Mouse (Mus musculus) right cerebral cortex, postnatal 25 days (tissue): Measurements from ENCODE around the gene Rnf17.
A peak's percentile ranks its signal among the peaks of the same experiment; 100 is the strongest.

Source experiments
- DNase-seq: peaks from one replicate; pipeline ENCODE4 v3.0.0; 2022

The Rnf17 gene

DNA sequence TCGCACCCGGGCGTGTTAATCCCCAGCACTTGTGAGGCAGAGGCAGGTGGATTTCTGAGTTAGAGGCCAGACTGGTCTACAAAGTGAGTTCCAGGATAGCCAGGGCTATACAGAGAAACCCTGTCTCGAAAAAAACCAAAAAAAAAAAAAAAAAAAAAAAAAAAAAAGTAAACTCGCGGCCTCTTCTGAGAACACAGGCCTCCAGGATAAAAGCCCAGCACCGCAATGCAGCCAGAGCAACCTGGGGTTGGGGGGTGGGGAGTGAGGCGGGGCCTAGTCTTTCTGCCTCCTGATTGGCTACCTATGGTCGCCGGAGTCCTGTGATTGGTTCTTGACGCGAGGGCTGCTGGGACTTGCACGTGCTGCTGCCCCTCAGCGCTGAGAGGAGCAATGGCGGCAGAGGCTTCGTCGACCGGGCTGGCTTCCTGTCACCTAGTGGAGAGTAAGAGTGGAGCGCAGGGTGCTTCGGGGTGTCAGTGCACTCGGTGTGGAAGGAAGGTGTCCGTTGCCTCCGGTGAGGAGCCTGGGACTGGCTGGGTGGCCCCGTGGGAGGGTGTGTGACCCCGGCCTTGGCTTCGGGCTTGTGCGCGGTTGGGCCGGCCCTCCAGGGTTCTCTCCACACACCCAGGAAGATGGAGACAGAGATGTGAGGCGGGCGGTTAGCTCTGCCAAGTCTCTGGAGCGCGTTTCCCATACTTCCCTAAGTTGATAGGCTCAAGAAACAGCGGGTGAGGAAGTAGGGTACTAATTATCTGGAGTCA is at the start of gene Rnf17:
TSS of gene Rnf17 (plus strand) at position 271 of the 761 bp plus-strand sequence.
- no peak for DNase-seq

DNA sequence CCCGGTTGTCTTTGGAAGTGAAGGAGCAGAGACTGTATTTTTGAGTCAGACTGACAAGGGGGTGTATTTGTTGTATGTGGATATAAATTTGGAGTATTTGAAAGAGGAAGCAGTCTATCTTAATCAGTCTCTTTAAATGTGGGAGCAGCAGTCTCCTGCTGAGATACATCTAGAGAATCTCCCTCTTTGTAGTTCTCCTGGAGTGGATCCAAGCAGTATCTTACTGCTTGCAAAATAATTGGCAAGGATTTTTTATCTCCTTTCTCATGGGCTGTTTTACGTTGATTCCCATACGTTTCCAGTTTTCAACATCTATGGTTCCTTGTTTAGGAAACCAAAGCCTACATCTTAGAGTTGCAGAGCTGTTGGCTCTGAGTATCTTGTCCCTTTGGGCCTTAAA is 47.6 kb upstream of the Rnf17 start:
- DNase-seq = no peak

DNA sequence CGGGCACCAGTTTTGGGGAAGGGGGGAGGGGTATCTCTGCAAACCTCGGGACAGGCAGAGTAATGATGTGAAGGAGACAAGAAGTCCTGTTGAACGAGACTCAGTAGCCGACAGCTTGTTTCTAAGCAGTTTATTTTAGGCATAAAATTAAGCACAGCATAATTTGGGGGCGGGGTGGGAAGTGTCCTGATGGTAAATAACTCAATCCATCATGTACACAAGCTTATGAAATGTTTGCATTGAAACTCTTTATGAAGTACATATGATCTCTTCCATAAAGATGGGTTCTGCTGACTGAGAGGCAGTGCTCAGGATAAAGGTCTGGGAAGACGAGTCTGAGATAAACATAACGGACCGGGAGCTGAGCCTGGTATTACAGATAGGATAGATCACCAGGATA is 47.0 kb upstream of the Rnf17 start:
- DNase-seq = no peak

DNA sequence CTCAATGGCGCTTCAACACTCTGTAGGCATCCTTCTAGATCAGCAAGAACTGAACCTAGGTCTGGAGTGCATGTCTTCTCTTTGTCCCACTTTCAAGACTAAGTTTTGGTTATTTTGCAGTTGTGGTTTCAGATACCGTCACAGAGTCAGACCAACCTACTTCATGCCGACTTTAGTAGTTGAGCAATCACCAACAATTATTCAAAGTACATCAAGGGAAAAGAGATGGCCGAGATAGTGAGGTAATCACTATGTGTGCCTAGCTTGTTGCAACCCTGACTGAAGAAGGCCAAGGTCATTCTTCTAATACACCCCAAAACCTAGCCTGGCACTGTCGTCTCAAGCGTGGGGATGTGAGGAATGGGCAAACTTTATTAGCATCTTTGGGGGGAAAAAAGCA is 46.2 kb upstream of the Rnf17 start:
- DNase-seq = no peak

DNA sequence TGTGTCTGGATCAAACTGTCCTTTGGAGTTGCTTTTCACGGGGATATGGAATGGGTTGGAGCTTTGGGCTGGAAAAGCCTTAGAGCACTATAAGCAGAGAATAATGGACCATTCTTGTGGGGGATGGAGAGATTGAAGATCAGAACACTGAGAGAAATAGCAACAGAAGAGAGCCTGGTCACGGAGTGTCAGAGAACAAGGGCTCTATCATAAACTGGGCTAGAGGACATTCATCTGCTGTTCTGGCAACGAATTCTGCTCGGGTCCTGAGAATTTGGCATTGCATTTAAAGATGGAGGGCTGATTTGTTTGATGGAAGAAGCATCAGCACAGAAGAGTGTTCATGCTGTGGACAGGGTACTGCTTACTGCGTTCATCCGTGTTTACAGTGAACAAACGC is 44.0 kb upstream of the Rnf17 start:
- DNase-seq = no peak

DNA sequence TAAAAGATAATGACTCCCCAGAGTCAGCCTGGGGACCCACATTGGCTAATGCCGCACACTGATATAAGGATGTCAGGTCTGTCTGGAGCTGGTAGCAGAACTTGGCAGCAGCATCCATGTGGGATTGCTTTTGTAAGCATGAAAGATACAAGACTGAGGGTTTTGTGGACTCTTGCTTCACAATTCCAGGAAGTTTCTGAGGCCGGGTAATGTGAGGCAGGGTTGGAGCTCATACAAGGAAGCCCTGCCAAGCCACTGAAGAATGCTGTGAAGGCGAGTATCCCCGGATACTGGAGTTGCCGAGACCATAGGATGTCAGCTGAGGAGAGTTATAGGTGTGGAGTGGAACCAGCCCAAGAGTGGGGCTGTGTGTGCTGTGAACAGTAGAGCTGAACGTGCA is 43.2 kb upstream of the Rnf17 start:
- DNase-seq = no peak

DNA sequence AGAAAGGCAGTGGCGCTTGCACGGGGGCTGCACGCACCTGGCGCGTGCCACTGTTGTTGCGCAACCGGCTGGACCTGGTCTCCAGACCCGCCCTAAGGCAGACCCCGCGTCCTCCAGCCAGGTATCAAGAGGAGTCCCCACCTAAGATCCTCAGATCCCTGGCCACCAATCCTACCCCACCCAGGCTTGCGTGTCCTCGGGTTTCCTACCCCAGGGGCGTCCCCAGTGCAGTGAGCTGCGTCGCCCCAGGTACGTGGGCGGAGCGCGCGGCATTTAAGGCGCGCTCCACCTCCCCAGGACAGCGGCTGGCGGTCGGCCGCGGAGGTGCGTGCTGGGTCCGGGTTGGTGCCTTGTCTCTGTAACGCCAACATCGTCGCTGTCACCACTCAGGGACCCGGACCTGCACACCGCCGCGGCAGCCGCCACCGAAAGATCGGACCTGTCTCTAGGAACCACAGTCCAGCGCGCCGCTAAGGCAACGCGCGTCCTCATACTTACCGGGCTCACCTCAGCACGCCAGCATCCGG is 37.6 kb upstream of the Rnf17 start, which contains the start of gene Atp12a:
TSS of gene Atp12a (plus strand) at position 358 of the 527 bp plus-strand sequence.
- DNase-seq = peak; percentile 6

DNA sequence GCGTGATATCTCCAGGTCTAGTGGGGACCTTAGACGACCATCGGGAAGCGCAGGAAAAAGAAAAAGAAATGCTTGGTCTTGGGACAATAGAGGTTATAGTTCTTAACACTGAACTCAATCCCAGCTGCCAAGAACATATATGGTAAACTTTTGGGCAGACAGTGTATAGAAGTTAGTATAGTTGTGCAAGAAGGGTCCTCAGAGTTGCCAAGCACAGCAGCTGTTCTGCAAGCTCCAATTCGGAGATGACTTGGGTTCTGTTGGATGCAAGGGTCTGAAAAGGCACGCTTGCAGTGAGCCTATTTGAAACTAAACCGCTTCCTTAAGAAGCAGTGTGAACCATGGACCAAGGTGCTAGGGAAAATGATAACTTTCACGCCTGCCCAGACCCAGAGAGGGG is 37.1 kb upstream of the Rnf17 start:
- no peak for DNase-seq

DNA sequence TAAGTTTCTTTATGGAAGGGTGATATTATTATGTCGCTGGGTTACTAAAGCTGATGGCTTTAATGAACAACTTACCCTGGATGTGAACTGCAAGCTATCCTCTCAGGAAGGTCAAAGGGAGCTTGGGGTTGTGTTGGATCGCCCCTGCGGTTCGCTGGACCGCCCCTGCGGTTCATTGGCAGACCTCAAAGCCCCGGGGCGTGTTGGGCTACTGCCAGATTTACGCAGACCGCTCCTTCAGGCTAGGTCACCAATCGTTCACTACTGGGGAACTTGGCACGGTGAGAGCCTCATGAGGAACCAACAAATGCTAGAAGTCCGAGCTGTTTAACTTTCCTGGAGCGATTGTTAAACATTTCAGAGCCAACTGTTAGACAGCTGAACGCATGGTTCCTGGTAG is 35.7 kb upstream of the Rnf17 start:
- no peak for DNase-seq

DNA sequence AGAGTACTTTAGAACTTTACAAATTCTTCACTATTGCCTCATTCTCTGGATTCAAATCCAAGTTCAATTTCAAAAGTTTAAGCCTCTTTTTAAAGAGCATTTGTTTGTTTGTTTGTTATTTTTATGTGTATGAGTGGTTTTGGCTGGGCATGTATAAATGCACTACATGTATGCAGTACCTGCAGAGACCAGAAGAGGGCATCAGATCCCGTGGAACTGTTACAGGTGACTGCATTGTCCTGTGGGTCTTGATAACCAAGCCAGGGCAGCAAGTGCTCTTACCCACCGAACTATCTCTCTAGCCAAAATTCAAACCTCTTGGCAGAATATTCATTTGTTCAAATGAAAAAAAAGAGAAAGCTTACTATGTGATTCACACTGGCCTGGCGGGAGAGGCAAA is 33.5 kb upstream of the Rnf17 start:
- DNase-seq = no peak

DNA sequence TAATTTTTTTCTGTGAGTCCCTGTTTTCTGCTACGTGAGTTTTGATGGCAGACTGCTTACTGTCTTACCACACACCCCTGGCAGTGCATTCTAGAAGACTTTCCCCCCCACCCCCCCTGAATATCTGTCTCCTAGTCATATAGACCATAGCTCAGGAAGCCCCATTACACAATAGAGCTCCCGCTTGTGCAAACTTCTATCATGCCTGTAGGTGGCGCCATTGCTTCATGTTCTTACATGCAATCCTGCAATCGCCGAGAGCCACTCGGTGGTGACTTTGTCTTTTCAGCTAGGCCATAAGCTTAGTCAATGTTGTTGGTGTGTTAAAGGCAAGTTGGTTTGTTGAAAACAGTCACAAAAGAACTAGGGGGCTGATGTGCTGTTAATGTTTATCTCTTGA is 26.6 kb upstream of the Rnf17 start:
- DNase-seq = peak; percentile 52

DNA sequence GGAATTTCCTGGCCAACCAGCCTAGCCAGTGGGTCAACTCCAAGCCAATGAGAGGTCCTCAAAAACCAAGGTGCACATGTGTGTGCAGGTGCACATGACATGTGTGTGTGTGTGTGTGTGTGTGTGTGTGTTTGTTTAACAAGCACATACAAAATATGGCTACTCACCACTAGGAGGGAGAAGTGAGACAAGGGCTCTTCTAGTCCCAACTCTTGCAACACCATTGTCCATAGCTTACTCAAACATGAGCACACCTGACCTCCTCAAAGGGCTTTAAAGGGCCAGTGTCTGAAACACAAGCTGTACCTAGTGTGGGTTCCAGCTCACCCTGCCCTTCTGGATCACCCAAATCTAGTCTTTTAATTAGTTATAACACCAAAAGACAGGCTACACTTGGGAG is 24.6 kb upstream of the Rnf17 start:
- DNase-seq = no peak

DNA sequence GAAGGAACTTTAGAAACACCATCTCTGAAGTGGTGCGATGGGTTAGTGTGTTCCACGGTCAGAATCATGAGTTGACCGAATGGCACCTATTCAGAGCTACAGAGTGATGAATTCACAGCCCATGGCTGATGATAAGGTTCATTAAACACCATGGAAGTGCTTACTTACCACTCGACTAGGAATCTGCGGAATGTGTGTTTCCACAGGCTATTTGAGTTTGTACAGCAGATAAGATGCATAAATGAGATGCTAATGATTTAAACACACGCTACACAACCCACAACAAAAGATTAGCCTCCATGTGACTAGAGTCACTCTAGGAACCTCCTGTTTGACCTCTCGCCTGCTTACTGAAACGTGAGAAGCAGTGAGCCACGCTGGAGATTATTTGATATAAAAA is 23.0 kb upstream of the Rnf17 start:
- no peak for DNase-seq

DNA sequence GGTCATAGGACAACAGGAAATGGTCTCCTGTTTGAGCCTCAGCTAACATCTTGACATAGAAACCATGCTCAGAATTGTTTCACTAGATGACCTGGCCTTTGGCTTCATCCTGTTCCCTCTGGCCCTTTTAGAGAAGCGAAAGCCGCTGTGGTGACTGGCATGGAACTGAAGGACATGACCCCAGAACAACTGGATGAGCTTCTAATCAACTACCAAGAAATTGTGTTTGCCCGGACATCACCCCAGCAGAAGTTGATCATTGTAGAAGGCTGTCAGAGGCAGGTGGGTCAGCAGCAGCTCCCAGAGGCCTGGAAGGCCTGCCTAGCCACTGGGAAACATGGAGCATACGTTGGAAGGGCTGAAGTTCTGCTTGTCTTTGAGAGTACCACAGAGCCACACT is 20.0 kb upstream of the Rnf17 start:
- DNase-seq = no peak

DNA sequence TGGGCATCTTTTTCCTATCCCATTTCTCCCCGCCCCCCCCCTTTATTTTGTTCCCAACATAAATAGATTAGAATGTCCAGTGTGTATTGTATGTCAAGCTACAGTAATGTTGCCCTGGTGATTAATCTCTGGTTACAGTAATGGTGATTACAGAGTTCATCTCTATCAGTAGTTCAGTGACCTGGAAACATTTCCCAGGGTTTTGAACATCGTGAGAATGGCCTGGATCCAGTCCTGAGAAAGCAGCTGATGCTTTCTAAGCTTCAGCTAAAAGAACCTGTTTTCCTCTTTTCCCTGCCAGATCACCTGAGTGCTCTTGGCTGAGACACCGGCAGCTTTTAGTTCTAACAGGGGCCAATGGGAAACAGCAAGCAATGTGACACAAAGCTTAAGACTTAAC is 12.1 kb upstream of the Rnf17 start:
- no peak for DNase-seq

DNA sequence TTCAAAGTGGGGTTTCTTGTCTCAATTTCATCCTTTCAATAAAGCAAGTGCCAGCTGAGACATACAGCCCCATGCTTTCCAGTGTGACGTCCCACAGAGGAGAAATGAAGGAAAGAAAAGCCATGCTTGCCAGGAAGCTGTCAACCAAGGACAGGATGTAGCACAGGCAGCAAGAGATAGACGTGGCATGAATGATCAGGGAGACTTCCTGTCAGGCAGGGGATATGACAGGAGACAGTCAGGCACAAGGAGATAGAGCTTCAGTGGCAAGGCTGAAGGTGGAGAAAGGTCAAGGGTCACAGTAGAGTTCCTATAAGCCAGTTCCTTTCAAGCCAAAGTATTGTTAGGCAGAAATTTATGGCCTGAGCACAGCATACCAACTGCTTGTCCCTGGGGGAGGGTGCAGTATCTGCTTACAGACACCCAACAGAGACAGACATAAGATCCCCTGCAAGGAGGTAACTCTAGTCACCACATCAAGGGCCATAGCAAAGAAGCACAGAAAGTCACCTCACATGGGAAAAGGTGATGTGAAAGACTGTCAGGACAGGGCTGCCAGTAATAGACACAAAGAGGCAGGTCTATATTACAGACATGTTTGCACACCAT is 8.6 kb upstream of the Rnf17 start:
- no peak for DNase-seq

DNA sequence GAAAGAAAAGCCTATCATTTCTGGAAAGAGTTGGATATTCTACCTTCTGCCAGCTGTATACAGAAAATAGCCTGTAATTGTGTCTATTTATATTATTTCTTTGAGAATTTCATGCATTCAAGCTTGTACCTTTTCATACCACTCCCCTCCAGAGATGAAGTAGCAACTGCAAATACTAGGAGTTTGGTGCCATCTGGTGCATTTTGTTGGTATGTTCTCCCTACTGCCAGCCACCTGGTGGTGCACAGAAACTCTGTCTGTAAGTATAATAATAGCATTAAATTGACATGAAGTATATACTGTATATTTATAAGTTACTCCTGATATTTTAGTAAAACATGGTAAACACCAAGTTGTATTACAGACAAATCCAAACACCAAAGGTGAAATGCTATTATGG is 4.4 kb upstream of the Rnf17 start:
- no peak for DNase-seq

DNA sequence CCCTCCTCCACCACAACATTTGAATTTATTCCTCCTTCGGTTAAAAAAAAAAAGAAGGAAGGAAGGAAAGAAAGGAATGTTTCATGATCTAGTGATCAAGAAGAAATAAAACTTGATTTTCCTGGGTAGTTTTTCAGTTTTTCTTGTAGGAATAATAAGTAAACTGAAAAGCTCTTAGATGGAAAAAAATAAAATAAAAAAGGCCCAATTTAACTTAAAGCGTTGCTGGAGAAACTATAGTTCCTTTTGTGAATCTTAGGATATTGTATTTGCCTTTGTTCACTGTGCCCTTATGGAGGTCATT is 643 bp downstream of the Rnf17 start:
- no peak for DNase-seq

DNA sequence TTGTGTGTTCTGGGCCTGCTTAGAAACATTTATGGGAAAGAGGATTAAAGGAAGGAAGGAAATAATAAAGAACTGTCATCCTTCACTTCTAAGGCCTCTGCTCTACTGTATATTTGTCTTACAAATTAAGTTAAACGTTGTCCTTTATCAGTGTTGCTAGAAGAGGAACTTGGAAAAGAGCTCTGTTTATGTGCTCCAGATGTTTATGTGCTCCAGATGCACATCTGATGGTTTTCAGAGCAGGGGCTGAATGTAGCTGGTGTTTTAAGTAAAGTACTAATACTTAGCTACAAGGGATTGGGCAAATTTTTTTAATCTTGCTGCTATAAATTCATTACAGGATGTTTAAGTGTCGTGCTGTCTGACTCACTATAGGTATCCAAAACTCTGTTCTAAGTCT is 59.7 kb downstream of the Rnf17 start:
- DNase-seq = no peak

DNA sequence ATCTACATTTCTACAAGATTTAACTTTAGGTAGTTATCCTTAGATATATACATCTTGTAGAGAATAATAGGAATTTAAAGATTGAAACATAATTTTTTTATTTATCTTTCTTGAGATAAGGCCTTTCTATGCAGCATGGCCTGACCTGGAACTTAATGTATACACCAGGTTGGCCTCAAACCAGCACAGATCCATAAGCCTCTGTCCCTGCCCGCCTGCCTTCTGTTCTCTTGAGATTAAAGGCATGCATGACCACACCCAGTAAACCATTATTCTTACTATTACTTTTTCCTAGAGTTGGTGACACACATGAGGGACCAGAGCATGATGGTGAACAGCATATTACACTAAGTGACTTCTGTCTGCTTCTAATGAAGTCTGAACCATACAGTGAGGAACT is 60.3 kb downstream of the Rnf17 start:
- DNase-seq = no peak

DNA sequence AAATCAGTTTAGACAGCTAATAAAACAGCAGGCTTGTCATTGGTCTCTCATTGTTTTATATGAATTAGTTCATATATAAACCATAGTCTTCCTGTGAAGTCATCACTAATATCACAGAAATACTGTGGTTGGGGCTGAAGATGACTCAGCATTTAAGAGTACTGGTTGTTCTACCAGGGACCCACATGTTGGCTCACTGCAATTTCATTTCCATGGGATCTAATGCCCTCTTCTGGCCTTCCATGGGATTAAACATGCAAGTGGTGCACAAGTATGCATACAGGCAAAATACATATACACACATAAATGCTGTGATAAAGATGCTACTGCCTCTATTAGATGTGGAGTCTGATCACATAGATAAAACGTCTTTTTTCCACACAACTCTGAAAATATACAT is 65.8 kb downstream of the Rnf17 start:
- DNase-seq = no peak

DNA sequence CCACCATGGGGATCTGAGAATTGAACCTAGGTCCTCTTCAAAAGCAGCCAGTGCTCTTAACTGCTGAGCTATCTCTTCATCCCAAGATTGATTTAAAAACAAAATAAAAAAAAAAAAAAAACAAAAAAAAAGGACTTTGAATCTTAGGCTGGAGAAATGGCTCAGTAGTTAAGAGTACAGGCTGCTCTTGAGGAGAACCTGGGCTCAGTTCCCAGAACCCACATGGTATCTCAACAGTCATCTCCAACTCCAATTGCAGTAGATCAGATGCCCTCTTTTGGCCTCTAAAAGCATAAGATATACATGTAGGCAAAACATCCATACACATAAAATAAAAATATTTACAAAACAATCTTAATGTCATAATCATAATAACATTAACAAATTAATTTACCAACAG is 87.4 kb downstream of the Rnf17 start:
- DNase-seq = no peak

DNA sequence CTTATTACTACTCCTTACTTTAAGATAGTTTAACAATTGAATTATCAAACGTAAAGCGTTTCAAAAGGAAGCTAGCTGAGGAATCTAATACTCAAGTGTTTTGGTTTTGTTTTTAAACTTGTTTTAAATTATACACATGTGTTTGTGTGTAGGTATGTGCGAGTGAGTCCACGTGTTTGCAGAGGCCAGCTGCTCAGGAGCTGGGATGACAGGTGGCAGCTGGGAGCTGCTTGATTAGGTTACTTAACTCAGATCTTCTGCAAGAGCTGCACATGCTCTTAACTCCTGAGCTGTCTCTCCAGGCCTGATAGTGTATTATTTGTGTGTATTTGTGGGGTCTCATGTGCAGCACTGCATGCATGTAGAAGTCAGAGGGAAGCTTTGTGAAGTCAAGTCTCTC is 100.0 kb downstream of the Rnf17 start:
- DNase-seq = no peak

DNA sequence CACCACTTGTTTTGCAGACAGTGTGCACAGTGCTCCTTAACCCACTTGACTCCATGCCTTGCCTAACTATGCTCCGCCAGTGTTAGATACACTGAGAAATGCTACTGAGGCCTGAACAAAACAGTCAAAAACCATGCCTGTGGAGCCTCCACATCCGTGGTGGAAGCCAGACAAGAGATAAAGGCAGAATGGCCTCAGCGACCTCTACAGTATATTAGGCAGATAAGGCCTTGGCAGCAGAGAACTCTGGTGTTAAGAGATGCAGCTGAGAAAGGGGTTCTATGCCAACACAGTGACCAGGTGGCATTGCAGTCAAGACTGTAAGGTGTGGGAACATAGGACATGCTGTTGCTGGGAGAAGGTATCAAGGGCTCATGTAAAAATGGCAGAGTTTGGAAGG is 104.4 kb downstream of the Rnf17 start:
- DNase-seq = no peak

DNA sequence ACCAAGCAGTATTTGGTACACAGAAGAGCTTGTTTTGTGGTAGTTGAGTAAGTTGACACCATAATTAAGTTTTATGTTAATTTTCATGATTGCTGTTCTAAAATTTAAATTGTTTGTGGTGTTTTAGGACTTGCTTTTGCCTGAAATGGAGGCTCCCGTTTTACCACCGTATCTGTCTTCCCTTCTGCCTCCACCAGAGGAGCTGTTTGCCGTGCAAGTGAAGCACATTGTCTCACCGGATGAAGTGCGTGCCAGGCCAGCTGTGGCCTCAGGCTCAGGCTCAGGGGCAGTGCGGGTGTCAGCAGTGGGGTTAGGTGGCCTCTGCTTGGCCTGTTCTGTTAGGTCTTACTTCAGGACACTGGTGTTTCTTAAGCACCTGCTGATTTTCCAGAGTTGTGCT is 109.7 kb downstream of the Rnf17 start:
- DNase-seq = no peak
